Mouse (Mus musculus): ENCODE measurements around the gene Rd3l. TPM values are rescaled to one million over a fixed set of nuclear protein-coding genes. Genes with fewer than 3 reads are reported as not detected.

Rd3l gene
- total RNA-seq, 2 experiments from 2014 or later = 0.84 TPM; not detected in 1

GRCm38 (mm10) chr12:111933032-111933704 is 47.9 kb downstream of the Rd3l start:
- intact Hi-C loops (cut with DNase I) = loop anchor here (2.0 kb wide), 1 partner anchor 16 kb away; no protein-coding TSS in a partner anchor
- peak; percentile 44 for DNase-seq (ENCODE audit: low spot score)

DNA sequence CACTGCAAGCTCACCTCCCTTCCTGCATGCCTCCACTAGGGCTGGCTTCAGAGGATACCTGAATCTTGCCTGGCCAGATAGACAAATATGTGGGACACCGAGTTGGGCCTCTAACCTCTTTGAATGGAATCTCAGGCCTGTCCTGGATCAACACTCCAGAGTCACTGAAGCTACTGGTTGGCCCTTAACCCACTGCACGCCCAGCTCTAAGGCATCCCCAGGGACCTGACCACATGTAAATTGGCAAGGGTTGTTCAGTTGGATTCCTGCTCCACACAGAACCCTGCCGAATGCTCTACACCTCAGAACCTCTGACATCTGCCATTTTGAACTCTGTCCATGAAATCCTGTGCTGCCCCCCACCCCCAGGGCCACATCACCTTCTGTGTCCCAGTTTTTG is 48.6 kb downstream of the Rd3l start:
- DNase-seq (ENCODE audit: low spot score) = no peak
- intact Hi-C loops (cut with DNase I) = loop anchor here (2.0 kb wide), 1 partner anchor 16 kb away; no protein-coding TSS in a partner anchor

GRCm38 (mm10) chr12:111931411-111932025 is 49.6 kb downstream of the Rd3l start:
- no peak for DNase-seq (ENCODE audit: low spot score)
- intact Hi-C loops (cut with DNase I) = loop anchor here (2.0 kb wide), 1 partner anchor 15 kb away; no protein-coding TSS in a partner anchor

Other genes with a start within 250 kb of the Rd3l start
- 10 to 100 TPM; 94.5 to 95.3 TPM for gene Klc1, start 222.5 kb downstream of the Rd3l start, total RNA-seq (2021)
- gene Xrcc3, start 167.4 kb downstream of the Rd3l start, total RNA-seq (2021) = 1 to 10 TPM; 1.9 to 2.2 TPM
- gene Zfyve21, start 167.1 kb downstream of the Rd3l start, total RNA-seq (2021) = 10 to 100 TPM; 61.1 to 66.7 TPM
- 10 to 100 TPM; 17.4 to 19.1 TPM for gene Ppp1r13b, start 73.2 kb downstream of the Rd3l start, total RNA-seq (2021)
- gene Atp5mpl, start 14.3 kb downstream of the Rd3l start, total RNA-seq (2021) = 1,000 to 10,000 TPM; 1,393 to 1,435 TPM
- gene Tdrd9, start 9.8 kb downstream of the Rd3l start, total RNA-seq (2021) = under 1 TPM; 0.08 to 0.13 TPM
- gene Aspg, start 125.4 kb upstream of the Rd3l start, total RNA-seq (2021) = under 1 TPM; 0.25 to 0.47 TPM
- gene Kif26a, start 164.9 kb upstream of the Rd3l start, total RNA-seq (2021) = 10 to 100 TPM; 14.3 to 16.6 TPM

Data from heart, postnatal 25 days (tissue).